Mouse (Mus musculus): Measurements from ENCODE around the gene B9d1. TPM values are rescaled to one million over a fixed set of nuclear protein-coding genes. Genes with fewer than 3 reads are reported as not detected.

Gene B9d1
- polyA plus RNA-seq, 1 experiment from 2014 or later, result 24.8 TPM

DNA sequence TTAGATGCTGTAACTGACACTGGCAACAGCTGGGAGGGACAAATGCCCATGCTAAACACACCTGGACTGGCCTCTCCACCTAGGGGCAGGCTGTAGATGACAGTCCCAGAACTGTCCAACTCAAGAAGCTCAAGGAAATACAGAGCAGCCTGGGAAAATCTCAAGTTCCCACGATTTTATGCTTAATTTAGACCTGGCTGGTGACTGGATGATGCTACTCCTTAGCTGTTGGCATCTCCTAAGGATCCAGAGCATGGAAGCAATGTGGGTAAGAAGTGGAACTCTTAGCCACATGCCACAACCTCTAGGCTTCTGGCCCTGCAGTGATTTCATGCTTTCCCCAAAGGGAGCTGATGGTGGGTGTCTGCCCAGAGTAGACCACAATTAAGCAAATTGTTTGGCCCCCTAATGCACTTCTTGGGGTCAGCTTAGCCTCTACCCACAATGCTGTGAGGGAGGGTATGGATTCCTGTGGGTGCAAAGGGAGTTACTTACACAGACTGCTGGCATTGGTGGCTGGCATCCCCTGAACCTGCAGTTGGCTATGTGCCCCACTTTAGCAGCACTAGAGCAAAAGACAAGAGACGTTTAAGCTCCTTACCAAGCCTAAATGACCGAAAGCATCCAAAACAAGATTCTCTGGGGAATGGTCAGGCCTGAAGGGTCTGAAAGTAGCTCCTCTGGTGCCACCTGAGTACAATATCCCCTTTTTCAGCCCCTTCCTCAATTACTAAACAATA lies 48.2 kb downstream of the B9d1 start:
- no peak for ATAC-seq (ENCODE audit: insufficient number of reproducible peaks, low FRiP score, low TSS enrichment, low read depth)
- Histone ChIP-seq H3K36me3 (no peaks in the 10 kb centered on the region), H3K4me1 (0 out of 2 replicates have a peak, but pooled peaks cover 7% of the 10 kb centered on the region), H3K27ac (no peak overlapping the region), H3K9me3 (no peaks in the 10 kb centered on the region), H3K9ac (no peak overlapping the region), H3K4me3 (no peak overlapping the region), H3K27me3 (no peaks in the 10 kb centered on the region), H3K4me2 (no peak overlapping the region)
- 72% methylated on average over 3 of the region's 3 CpGs for WGBS

DNA sequence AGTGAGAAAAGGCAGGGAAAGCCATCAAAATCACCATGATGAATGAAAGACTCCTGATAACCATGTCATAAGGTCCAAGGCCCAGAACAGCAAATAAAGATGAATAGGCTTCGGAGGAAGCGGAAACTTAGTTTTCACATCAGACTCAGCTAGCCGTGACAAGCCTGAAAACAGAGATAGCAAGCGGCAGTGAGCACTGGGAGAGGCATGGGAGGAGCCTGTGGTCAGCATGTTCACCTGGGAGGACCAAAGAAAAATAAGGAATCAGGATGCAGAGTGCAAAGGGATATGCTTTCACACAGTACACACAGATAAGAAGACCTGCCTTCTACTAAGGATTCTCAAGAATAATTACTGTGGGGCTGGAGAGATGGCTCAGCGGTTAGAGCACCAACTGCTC lies 54.6 kb downstream of the B9d1 start:
- H3K4me2 ChIP-seq, result no peak overlapping the region
- WGBS, result 89% methylated on average over 5 of the region's 5 CpGs
- no peaks in the 10 kb centered on the region for H3K36me3 ChIP-seq
- no peak overlapping the region for H3K4me3 ChIP-seq
- no peak overlapping the region for H3K9ac ChIP-seq
- H3K27ac ChIP-seq, result no peak overlapping the region
- H3K4me1 ChIP-seq, result peaks cover 17% of the 10 kb centered on the region
- no peaks in the 10 kb centered on the region for H3K27me3 ChIP-seq
- no peak for ATAC-seq (ENCODE audit: insufficient number of reproducible peaks, low FRiP score, low TSS enrichment, low read depth)
- H3K9me3 ChIP-seq, result no peaks in the 10 kb centered on the region

DNA sequence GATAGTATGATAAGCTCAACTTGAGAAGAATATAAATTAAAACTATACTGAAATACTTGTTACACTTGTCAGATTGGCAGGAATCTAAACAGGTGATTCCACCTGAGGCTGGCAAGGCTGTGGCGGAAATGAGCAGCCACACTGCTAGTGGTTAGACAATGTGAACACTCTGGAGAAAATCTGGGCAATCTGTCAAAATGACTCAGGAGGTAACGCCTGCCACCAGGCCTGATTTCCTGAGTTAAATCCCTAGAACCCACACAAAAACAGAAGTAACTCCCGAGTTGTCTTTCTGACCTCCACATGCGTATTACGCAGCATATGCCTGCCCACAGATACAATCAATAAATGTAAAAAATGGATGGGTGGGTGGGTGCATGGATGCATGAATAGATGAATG lies 57.5 kb downstream of the B9d1 start:
- H3K9ac ChIP-seq, result no peak overlapping the region
- H3K36me3 ChIP-seq, result no peaks in the 10 kb centered on the region
- no peaks in the 10 kb centered on the region for H3K9me3 ChIP-seq
- H3K4me3 ChIP-seq, result no peak overlapping the region
- peaks cover 26% of the 10 kb centered on the region for H3K4me1 ChIP-seq
- H3K27me3 ChIP-seq, result no peaks in the 10 kb centered on the region
- ATAC-seq (ENCODE audit: insufficient number of reproducible peaks, low FRiP score, low TSS enrichment, low read depth), result no peak
- no peak overlapping the region for H3K27ac ChIP-seq
- 59% methylated on average over 5 of the region's 5 CpGs for WGBS
- no peak overlapping the region for H3K4me2 ChIP-seq

Other genes starting within 250 kb of the B9d1 start
- 32.8 and 33.2 TPM in 2 replicates for gene Aldh3a2, start 237.7 kb upstream of the B9d1 start, polyA plus RNA-seq (2015; fragmentation: Nextera tagmentation; extraction: Ambion mirVana)
- gene Slc47a2, start 162.3 kb upstream of the B9d1 start, polyA plus RNA-seq (2015; fragmentation: Nextera tagmentation; extraction: Ambion mirVana), result not detected in 2 replicates
- gene Slc47a1, start 126.8 kb upstream of the B9d1 start, polyA plus RNA-seq (2015; fragmentation: Nextera tagmentation; extraction: Ambion mirVana), result 0.97 and 1.6 TPM in 2 replicates
- gene Rnf112, start 51.0 kb upstream of the B9d1 start, polyA plus RNA-seq (2015; fragmentation: Nextera tagmentation; extraction: Ambion mirVana), result 0.78 and 0.82 TPM in 2 replicates
- 540 and 575 TPM in 2 replicates for gene Mfap4, start 19.7 kb upstream of the B9d1 start, polyA plus RNA-seq (2015; fragmentation: Nextera tagmentation; extraction: Ambion mirVana)
- gene Mapk7, start 10.7 kb upstream of the B9d1 start, polyA plus RNA-seq (2015; fragmentation: Nextera tagmentation; extraction: Ambion mirVana), result 59.4 and 65.0 TPM in 2 replicates
- gene Epn2, start 74.5 kb downstream of the B9d1 start, polyA plus RNA-seq (2015; fragmentation: Nextera tagmentation; extraction: Ambion mirVana), result 29.4 and 30.4 TPM in 2 replicates
- 14.5 and 15.3 TPM in 2 replicates for gene Grap, start 148.1 kb downstream of the B9d1 start, polyA plus RNA-seq (2015; fragmentation: Nextera tagmentation; extraction: Ambion mirVana)
- 7.6 and 7.9 TPM in 2 replicates for gene Fam83g, start 178.9 kb downstream of the B9d1 start, polyA plus RNA-seq (2015; fragmentation: Nextera tagmentation; extraction: Ambion mirVana)
- not detected in 2 replicates for gene Slc5a10, start 215.7 kb downstream of the B9d1 start, polyA plus RNA-seq (2015; fragmentation: Nextera tagmentation; extraction: Ambion mirVana)

All from limb, embryonic 15.5 days (tissue).